Mouse (Mus musculus) left cerebral cortex, postnatal 36 days (tissue): Measurements from ENCODE around the gene Tmigd3. TPM values are rescaled to one million over a fixed set of nuclear protein-coding genes. Genes with fewer than 3 reads are reported as not detected.

Experiments
- DNase-seq, 2 experiments: peaks; one replicate each; pipeline ENCODE4 v3.0.0; 2021 to 2022; ENCODE audit warnings: low spot score in 2 of 2, mixed read lengths in 1 of 2
- intact Hi-C: fragments of 180-260 bp; cut with DNase I; formaldehyde crosslinking; loops from one replicate; pipeline ENCODE4 v1.15.1; 2025
- total RNA-seq, 2 experiments: library from RNA; stranded (reverse); gene quantifications; 2 replicates each; pipeline ENCODE4 v1.2.3; 2021

Gene Tmigd3
- total RNA-seq, 2 experiments from 2014 or later, result not detected

DNA sequence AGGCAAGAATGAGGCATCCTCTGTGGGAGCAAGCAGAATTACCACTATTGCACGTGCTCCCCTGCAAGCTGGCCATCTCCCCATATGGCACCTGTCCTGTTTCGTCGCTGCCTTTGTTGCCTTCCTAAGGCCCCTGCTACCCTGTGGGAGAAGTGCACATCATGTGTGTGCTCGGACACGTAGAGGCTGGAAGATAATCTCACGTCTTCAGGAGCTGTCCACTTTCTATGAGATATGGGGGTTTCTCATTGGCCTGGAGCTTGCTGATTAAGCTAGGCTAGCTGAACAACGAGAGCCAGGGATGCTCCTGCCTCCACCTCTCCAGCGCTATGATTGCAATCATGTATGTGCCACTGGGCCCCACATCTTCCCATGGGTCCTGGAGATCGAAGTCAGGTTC, 53.9 kb downstream of the Tmigd3 start:
- intact Hi-C loops, result no loop called here
- DNase-seq, result no peak

DNA sequence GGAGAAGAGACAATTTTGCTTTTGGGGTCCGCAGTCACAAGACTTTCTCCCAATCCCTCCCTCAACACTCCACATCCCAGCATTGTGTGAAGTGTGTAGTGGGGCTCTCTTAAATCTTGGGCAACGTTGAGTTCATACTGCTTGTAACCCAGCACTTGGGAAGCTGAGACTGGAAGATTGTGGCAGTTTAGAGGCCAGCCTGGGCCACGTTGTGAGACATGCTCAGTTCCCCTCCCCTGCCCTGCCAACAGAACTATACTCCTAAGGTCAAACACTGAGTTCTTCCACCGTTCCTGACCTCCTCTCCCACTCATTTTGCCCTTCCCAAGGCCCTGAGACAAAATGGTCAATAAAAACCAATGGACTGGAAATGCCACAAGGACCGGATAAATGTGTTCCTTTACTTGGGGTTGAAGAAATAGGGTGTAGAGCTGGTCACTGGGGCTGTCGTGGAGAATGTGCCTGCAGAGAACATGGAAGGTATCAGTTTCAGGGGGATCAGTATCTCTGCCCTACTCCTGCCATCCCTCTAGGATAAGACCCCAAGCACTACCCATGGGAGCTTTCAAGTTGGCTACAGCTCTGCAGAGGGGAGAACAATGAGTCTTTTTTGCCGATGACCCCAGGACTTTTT, 57.0 kb downstream of the Tmigd3 start:
- intact Hi-C loops, result no loop called here
- DNase-seq, result no peak

DNA sequence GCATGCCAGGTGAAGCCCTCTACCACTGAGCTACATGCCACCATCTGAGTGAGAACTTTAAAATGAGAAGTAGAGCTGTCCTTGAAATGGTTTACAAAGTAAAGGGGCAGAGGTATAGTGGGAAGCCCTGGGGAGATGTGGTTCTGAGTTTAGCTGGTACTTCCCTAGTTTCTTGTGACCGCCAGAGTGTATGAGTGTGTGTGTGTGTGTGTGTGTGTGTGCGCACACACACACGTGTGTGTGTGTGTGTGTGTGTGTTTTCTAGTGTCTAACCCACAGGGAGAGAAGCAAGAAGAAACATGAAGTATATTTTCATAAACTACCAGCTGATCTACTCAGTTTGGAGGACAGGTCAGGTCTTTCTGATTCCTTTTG, 57.5 kb downstream of the Tmigd3 start:
- no peak for DNase-seq
- intact Hi-C loops, result no loop called here

DNA sequence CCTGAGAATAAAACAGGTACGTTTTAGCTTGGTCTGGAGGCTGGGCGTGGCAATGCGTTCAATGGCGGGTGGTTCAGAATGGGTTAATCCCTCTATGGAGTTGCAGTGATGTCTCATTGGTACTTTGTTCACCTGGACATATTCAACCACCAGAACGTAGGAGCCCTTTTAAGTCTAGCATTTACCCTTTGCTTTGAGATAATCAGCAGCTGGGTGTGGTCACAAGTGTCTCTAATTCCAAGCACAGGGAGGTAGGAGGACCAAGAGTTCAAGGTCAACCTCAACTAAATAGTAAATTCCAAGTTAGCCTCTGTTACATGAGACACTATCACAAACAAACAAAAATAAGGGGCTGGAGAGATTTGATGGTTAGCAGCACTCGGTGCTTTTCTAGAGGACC, 58.1 kb downstream of the Tmigd3 start:
- intact Hi-C loops, result no loop called here

DNA sequence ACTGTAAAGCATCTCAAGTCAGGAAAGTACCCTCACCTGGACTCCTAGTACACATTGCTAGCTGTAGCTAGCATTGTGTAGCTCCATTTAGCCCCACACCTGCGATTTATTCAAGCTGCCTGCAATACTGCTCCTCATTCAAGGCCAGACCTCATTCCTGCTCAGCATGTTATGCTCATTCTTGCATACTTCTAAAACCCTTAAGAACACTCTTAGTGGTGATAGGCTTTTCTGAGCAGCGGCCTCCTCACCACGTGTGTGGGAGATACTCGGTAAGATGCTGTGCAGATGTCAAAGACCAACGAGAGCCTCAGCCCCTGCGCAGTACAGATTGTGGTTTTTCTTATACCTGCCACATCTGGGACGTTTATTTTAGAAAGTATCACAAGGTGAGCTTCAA, 59.1 kb downstream of the Tmigd3 start:
- intact Hi-C loops, result no loop called here

More for the DNA sequence above, 58.1 kb downstream of the Tmigd3 start:
- no peak for DNase-seq

DNA sequence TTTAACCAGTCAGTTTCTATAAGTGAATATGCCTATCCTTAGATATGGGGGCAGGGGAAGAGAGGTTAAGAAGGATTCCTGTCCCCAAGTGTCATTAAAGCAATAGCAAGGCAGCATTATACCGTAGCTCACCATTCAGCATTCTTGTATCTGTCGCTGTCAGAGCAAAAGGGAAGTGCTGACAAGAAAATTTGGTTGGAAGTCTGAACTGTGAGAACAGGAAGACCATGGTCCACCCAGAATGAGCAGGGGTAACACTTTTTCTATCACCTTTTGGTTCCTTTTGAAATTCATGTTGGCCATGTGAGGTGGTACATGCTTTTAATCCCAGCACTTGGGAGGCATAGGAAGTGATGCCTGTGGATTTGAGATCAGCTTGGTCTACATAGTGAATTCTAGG, 60.4 kb downstream of the Tmigd3 start:
- intact Hi-C loops, result no loop called here
- DNase-seq, result no peak

More for the DNA sequence above, 59.1 kb downstream of the Tmigd3 start:
- no peak for DNase-seq

DNA sequence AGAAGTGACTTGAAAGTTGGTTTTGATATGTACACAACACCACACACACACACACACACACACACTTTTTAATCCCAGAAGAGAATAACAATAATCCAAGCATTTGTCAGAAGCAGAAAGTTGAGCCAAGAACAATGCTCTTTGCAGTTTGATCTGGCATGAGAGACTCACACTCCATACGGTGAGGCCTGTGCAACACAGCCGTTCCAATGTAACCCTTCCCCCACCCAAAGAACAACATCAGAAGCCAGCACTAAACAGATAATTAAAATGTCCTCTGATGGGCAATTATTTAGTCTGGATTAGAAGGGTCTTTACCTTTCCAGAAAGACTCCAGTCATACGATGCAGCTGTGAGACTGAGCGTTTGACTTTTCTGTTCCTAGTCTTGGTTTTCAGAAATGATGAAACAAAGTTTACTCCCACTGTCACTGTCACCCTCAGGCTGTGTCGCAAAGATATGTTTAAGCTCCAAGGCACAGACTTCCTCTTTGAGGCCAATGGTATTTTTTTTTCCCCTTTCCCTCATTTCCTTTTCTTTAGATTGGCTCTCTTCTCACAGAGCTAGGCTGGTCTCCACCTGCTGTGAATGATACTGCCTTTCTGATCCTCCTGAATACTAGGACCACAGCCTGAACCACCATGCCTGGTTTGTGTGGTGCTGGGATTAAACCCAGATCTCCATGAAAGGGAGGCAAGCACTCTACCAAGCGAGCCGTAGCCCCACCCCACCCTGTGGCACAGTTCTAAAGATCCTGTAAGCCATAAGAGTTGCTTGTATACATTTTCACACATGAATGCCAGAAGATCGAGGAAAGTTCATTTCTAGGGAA, 61.8 kb downstream of the Tmigd3 start, which contains the start of gene I830077J02Rik:
Gene I830077J02Rik, minus strand, starts transcription at position 425 of the 832 bp plus-strand sequence.
- DNase-seq, result no peak
- intact Hi-C loops, result no loop called here

DNA sequence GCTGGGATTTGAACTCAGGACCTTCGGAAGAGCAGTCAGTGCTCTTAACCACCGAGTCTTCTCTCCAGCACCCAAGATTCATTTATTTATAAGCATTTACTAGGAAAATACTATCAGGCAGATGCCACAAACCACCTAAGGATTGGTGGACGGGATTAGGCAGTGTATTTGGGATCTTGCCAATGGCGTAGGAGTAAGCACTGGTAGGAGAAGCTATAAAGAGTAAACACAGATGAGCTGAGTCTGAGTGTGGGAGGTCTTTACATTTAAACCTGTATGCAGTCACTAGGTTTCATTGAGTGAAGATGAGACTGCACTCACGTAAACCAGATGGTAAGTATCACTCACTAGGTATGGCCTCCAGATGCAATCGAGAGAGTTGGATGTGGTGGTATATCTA, 63.2 kb downstream of the Tmigd3 start:
- DNase-seq, result no peak

DNA sequence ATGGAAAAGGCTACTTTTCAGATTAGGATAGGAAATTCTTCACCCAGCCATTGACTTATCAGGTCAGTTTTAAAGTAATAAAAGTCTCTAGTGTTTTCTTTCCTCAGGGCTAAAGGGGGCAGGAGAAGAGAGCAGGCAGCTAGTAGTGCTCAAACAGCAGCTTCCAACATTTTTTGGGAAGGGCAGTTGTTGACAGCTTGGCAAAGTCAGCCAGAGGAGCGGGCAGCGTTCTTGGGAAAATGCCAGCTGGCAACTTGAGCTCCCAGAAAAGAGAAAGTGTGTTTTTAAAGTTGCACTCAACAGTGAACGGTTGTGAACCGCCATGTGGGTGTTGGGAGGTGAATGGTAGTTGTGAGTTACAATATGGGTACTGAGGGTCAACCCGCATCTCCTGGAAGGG, 64.3 kb downstream of the Tmigd3 start:
- intact Hi-C loops, result no loop called here
- no peak for DNase-seq

More for the DNA sequence above, 63.2 kb downstream of the Tmigd3 start:
- intact Hi-C loops, result no loop called here

DNA sequence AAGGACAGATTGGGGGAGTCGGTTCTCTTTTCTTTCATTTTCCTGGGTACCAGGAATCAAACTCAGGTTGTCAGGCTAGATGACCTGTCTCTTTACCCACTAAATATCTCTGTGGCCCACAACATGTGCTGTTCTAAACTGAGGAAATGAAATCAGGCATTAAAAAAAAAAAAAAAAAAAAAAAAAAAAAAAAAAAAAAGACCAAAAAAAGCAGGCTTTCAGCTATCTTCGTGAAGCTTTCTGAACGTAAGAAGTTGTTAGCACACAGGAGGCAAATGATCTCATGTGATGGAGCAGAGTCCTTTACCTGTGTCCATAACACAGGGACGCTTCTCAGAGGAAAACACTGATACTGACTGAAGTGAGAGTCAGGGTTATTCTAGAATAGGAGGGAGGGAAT, 65.4 kb downstream of the Tmigd3 start:
- intact Hi-C loops, result no loop called here

DNA sequence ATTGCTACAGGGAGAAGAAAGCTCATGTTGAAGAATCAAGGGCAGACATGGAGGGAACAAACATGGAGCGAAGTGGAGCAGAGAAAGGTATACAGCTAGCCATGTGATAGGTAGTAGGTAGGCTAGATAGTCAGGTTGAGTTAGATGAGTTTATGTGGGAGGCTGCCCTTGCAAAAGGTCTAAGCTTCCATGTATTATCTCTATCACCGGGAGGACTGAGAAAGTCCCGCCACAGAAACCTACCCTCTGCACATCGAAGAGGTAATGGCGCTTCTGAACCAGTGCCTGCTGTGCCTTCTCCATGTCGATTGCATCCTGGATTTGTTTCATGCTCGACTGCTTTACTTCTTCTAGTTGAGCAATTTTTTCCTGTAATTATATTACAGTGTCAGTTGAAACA, 80.6 kb downstream of the Tmigd3 start:
- intact Hi-C loops, result no loop called here
- DNase-seq, result no peak

More for the DNA sequence above, 65.4 kb downstream of the Tmigd3 start:
- no peak for DNase-seq

DNA sequence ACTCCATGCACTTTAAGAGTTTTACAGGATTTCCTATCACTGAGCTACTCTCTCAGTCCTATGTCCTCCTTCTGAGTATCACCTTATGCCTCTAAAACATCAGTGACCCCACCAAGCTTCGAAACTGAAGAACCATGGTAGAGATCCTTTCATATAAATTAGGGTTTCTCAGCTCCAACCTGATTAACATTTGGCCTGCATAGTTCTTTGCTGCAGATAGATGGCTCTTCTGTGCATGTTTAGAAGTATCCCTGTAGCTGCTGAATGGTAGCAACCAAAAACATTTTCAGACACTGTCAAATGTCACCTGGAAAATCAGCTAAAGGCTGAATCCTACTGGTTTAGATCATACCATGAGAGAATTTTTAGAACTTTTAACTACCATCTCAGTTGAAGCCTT, 86.5 kb downstream of the Tmigd3 start:
- intact Hi-C loops, result no loop called here
- DNase-seq, result no peak

DNA sequence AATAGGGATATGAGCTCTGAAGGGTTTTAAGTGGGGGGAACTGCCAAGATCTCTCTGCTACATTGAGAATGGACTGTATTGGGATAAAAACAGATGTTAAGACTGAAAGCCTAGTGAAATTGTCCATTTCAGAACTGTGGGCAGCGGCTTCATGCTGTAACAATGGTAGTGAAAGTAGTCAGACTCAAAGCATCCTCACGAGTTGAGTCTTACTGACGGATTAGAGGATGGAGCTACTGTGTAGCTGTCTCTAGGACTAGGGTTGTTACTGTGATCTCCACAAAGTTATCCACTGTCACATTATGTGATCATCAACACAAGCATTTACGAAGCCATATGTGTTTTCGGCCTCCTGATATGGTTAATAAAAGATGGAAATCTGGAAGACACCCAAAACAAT, 87.5 kb downstream of the Tmigd3 start:
- no peak for DNase-seq
- intact Hi-C loops, result no loop called here

DNA sequence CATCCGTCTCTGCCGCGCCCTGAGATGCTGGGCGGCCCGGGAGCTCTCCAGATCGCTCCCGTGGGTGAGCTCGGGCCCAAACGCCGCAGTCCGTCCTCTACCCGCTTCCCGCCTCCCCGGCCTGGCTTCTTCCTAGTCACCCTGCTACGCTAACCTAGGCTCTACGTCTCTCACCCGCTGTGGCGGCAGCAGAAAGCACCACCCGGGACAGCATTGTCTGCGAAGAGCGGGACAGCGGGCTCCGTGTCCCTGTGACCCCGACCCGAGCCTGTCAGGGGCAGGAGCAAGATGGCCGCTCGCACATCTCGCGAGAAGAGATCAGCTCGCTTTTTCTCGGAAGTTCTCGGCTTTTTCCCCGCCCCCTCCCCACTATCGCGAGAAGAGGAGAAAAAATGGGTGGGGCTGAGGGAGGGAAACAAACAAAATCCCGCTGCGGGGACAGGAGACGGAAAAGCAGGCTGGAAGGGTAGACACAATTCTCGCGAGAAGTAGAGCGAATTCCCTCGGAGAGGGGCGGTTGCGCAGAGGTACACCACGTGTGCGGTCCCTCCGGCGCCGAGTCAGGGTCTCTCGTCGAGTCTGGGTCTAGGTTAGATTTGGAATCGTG, 88.4 kb downstream of the Tmigd3 start, which contains the start of gene Wdr77:
Gene Wdr77, plus strand, starts transcription at position 396 of the 607 bp plus-strand sequence.
- intact Hi-C loops, result no loop called here

DNA sequence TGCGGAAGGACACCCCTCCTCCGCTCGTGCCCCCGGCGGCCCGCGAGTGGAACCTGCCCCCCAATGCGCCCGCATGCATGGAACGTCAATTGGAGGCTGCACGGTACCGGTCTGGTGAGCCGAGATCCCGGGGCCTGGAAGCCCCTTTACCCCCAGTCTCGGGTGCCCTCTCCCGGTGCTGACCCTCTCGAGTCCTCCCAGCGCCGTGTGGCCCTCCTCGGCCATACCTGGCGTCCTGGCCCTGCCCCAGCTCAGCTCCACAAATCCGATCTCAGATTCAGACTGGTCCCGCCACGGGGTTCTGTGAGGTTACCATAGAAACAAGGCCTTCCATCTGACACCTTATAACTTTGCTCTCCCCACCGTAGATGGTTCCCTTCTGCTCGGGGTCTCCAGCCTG, 88.9 kb downstream of the Tmigd3 start:
- intact Hi-C loops, result no loop called here
- DNase-seq, result no peak

More for the DNA sequence above, 88.4 kb downstream of the Tmigd3 start, which contains the start of gene Wdr77:
- peak; percentile 95 to 96 for DNase-seq

DNA sequence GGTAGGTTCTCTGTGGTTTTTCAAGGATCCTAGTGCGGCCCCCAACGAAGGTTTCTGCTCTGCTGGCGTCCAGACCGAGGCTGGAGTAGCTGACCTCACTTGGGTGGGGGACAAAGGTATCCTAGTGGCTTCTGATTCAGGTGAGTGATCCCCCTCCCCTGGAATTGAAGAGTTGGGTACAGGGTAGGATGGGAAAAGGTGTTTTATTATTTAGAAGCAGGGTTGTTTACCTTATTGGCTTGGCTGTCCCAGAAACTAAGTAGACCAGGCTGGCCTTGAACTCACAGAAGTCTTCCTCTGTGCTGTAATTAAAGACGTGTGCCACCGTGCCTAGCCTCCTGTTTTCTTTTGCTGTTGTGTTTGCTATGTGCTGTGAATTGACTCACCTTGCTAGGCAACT, 89.3 kb downstream of the Tmigd3 start, which contains the start of gene Atp5f1:
Gene Atp5f1, minus strand, starts transcription at position 101 of the 400 bp plus-strand sequence.
- DNase-seq, result no peak
- intact Hi-C loops, result no loop called here

DNA sequence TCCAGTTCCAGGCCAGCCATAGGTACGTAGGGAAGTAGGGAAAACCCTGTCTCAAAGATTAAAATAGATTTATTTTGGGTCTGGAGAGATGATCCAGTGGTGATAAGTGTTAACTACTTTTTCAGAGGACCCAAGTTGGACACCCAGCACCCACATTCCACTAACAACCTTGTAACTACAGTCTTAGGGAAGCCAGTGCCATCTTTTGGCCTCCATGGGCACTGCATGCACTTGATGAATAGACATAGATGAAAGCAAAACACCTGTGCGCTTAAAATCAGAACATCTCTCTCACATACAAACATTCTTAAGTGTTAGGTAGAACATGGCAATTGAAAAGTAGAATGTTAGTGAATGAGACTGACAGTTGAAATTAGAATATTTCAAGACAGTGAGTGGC, 90.0 kb downstream of the Tmigd3 start:
- no peak for DNase-seq
- intact Hi-C loops, result no loop called here

DNA sequence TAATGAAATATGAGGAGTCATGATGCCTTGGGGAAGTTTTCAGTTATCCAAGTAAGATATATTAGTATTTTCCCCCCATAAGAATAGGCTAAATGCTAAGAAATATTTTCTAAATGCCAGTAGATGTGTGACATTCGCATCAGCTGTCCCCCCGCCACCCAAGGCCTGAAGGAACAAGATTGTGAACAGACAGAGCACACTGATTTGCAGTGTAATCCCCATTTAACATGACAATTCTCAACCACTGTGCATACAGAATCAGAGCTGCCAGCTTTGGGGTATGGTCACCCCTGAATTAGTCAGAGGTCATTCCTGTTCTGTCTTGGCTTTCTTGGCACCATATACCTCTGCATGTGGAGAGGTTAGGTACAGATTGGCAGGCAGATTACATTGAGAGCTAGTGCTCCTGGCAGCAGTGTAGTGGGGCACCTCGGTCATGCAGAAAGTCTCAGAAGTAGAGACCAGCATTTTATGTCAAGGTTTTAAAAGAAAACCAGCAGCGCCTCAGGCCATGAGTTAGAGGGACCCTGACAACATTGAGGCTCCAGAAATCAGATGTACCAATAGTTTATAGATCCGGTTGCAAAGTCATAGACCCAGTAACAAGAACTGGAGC, 101.2 kb downstream of the Tmigd3 start:
- intact Hi-C loops, result no loop called here

DNA sequence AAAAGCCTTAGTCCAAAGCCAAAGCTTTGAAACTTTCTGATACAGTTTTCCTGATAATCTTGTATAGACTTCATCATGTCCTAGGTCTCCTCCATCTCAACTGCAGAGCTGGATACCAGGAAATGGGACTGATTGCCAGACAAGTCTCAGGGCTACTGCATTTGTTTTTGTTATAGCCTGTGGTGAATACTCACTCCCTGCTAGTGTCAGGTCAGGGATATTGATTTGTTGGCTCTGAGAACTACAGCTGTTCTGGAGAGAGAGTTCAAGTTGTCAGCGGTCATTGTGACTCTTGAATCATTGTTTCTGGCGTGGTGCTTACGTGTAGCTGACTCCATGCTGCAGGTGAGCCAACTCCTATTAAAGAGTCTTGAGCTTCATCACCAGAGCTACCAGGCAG, 102.7 kb downstream of the Tmigd3 start, which contains the start of gene Ovgp1:
Gene Ovgp1, plus strand, starts transcription at position 301 of the 400 bp plus-strand sequence.
- intact Hi-C loops, result no loop called here
- DNase-seq, result no peak

More for the DNA sequence above, 101.2 kb downstream of the Tmigd3 start:
- DNase-seq, result no peak
